Mouse (Mus musculus): Measurements from ENCODE around the gene Ltc4s. TPM values are rescaled to one million over a fixed set of nuclear protein-coding genes. Genes with fewer than 3 reads are reported as not detected.

Ltc4s gene
- polyA plus RNA-seq (2015; fragmentation: Nextera tagmentation; extraction: Ambion mirVana), result 7.9 and 8.3 TPM in 2 replicates

DNA sequence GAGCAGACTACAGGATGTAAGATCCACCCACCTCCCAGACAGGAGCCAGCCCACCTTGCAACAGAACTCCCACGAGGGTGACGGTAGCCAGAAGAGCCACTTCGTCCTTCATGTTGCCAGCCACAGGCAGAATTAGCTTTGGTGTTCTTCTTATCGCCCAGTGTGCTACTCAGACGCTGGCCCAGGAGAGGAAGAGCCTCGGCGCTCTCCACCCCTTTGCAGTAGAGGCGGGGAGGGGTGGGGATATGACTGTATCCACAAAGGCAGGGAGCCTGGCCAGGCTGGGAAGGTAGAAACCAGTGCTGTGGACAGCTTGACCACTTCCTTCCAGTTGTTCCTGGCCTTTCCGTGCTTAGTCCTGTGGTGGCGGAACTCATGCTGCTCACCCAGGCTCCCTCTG is at the start of gene Ltc4s:
TSS of gene Ltc4s (minus strand) at position 293 of the 400 bp plus-strand sequence.

DNA sequence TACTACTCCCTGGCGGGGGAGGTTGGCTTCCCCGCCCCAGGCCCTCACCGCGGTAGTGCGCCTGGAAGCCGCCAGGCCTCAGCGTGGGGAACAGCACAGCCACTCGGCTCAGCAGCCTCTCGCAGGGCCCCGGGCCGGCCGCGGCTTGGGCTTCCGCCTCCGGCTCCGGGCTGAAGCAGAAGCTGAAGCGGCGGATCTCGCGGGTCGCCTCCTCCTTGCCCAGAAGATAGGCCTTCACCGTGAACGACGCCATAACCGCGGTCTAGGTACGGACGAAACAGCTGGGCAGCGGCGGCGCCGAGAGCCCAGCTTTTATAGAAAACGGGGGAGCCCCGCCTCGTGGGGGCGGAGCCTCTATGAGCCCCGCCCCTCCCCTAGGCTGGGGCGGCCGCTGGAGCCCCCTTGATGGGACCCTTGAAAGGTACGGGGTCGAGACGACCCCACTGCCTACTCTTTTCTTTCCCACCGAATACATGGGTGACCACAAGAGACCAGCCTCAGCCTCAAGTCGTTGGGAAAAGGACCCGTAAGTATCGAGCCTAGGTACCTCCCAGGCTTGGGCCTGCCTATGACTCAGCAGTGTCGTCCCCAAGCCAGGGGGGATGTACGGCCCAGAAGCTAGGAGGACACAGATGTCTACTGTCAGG is 27.8 kb downstream of the Ltc4s start, which contains the start of the genes Sqstm1 and Mgat4b:
TSS of gene Sqstm1 (minus strand) at position 323 of the 647 bp plus-strand sequence.
TSS of gene Mgat4b (plus strand) at position 386 of the 647 bp plus-strand sequence.

Small RNA genes lying within 50 kb of the gene (microRNA-seq; reads per million reads assigned to microRNA genes)
- not detected for gene Mir6919 (ENCODE audit: borderline replicate concordance, insufficient number of aligned reads)

Other genes with a start within 250 kb of the Ltc4s start
- 102 and 120 TPM in 2 replicates for gene Rnf130, start 213.3 kb downstream of the Ltc4s start, polyA plus RNA-seq (2015; fragmentation: Nextera tagmentation; extraction: Ambion mirVana)
- 33.1 and 63.4 TPM in 2 replicates for gene Tbc1d9b, start 107.2 kb downstream of the Ltc4s start, polyA plus RNA-seq (2015; fragmentation: Nextera tagmentation; extraction: Ambion mirVana)
- gene Mrnip, start 64.2 kb downstream of the Ltc4s start, polyA plus RNA-seq (2015; fragmentation: Nextera tagmentation; extraction: Ambion mirVana), result 21.9 and 25.8 TPM in 2 replicates
- 510 and 898 TPM in 2 replicates for gene Sqstm1, start 27.8 kb downstream of the Ltc4s start, polyA plus RNA-seq (2015; fragmentation: Nextera tagmentation; extraction: Ambion mirVana)
- gene Mgat4b, start 27.7 kb downstream of the Ltc4s start, polyA plus RNA-seq (2015; fragmentation: Nextera tagmentation; extraction: Ambion mirVana), result 69.7 and 122 TPM in 2 replicates
- 3.6 and 4.0 TPM in 2 replicates for gene Maml1, start 53.7 kb upstream of the Ltc4s start, polyA plus RNA-seq (2015; fragmentation: Nextera tagmentation; extraction: Ambion mirVana)
- gene Canx, start 87.1 kb upstream of the Ltc4s start, polyA plus RNA-seq (2015; fragmentation: Nextera tagmentation; extraction: Ambion mirVana), result 162 and 236 TPM in 2 replicates
- gene Cby3, start 115.8 kb upstream of the Ltc4s start, polyA plus RNA-seq (2015; fragmentation: Nextera tagmentation; extraction: Ambion mirVana), result 0.33 and 0.68 TPM in 2 replicates
- 145 and 154 TPM in 2 replicates for gene Hnrnph1, start 138.4 kb upstream of the Ltc4s start, polyA plus RNA-seq (2015; fragmentation: Nextera tagmentation; extraction: Ambion mirVana)
- gene Rufy1, start 192.5 kb upstream of the Ltc4s start, polyA plus RNA-seq (2015; fragmentation: Nextera tagmentation; extraction: Ambion mirVana), result 27.4 and 37.5 TPM in 2 replicates